In the genomic region with DNA sequence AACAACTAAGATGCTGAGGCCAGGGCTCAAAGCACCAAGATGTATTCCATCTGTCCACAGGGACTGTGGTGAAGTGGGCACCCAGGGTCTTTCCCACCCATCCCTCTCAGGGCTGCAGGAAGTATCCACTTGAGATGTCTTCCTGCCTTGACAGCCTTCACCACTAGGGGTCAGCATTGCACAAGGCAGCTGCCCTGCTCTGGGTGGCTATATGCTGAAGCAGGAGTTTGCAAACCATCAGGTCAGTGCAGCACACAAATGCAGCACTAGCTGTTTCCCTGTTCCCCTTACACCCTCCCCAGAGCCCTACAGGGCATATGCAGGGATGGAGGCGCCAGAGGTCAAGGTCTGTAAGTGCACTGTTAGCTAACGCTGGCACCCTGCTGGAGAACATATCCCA, we compare ENCODE assay signal across 8 mouse cellular contexts.
DNase-seq lines count a peak whose midpoint lies in the region; ATAC-seq and TF ChIP-seq lines count a peak whose summit lies in the region.

No protein-coding gene starts in this region.

- H3K4me3 ChIP-seq in hindbrain, embryonic 10.5 days: no peak overlapping the region
- H3K4me3 ChIP-seq in lung, embryonic 15.5 days: no peak overlapping the region
- no peak overlapping the region for H3K4me3 ChIP-seq in thymus, adult 2 months (ENCODE audit: control insufficient read depth, insufficient read depth, low read length)

- WGBS in hindbrain, embryonic 10.5 days: 7% methylated on average over 2 of the region's 2 CpGs
- 5% methylated on average over 2 of the region's 2 CpGs for WGBS in lung, embryonic 15.5 days
- 42% methylated on average over 2 of the region's 2 CpGs for WGBS in thymus, adult 2 months

- no peak overlapping the region for H3K4me2 ChIP-seq in lung, embryonic 15.5 days

- H3K27ac ChIP-seq in hindbrain, embryonic 10.5 days: no peak overlapping the region; the same call in 1 of the 2 replicates
- no peak overlapping the region for H3K27ac ChIP-seq in lung, embryonic 15.5 days
- no peak overlapping the region for H3K27ac ChIP-seq in thymus, adult 2 months (ENCODE audit: control insufficient read depth, insufficient read depth, low read length)

- ATAC-seq in frontal cortex, adult (ENCODE audit: low TSS enrichment): peak; percentile 76
- ATAC-seq in lung, embryonic 15.5 days (ENCODE audit: borderline replicate concordance, extremely low read depth, low FRiP score, low TSS enrichment): peak; percentile 58

- peaks cover 40% of the 10 kb centered on the region for H3K36me3 ChIP-seq in hindbrain, embryonic 10.5 days
- peaks cover 4% of the 10 kb centered on the region; the same call in 1 of the 2 replicates for H3K36me3 ChIP-seq in lung, embryonic 15.5 days
- H3K36me3 ChIP-seq in thymus, adult 2 months (ENCODE audit: control insufficient read depth, insufficient read depth, low read length): no peaks in the 10 kb centered on the region

- peaks cover 15% of the 10 kb centered on the region for H3K4me1 ChIP-seq in hindbrain, embryonic 10.5 days (replicated peaks)
- no peaks in the 10 kb centered on the region for H3K4me1 ChIP-seq in lung, embryonic 15.5 days
- H3K4me1 ChIP-seq in thymus, adult 2 months (replicated peaks; ENCODE audit: control insufficient read depth, insufficient read depth, low read length): no peaks in the 10 kb centered on the region

- TF ChIP-seq POLR2A in thymus, adult 2 months (IDR thresholded peaks at IDR 0.05; ENCODE audit: control insufficient read depth, extremely low read depth, insufficient read depth, low read length, poor library complexity): no peak

- TF ChIP-seq CTCF in thymus, adult 2 months (IDR thresholded peaks at IDR 0.05; ENCODE audit: borderline replicate concordance, control insufficient read depth, extremely low read depth, insufficient read depth, low read length, poor library complexity): peak; percentile 90; the same call in 1 of the 2 replicates

- DNase-seq in Muller cell, postnatal 12 days (ENCODE audit: inconsistent ontology term): peak; percentile 66
- peak; percentile 90 for DNase-seq in cerebellum, adult 9-10 months
- DNase-seq in hindbrain, embryonic 10.5 days (ENCODE audit: low spot score): peak; percentile 88
- DNase-seq in layer of hippocampus, adult 9-10 months (ENCODE audit: low spot score): peak; percentile 84
- DNase-seq in ovary, postnatal 10 days (ENCODE audit: low spot score): peak; percentile 88
- peak; percentile 80 for DNase-seq in thymus, adult 2 months

- no peaks in the 10 kb centered on the region for H3K9me3 ChIP-seq in hindbrain, embryonic 10.5 days
- H3K9me3 ChIP-seq in lung, embryonic 15.5 days: no peaks in the 10 kb centered on the region

- H3K27me3 ChIP-seq in hindbrain, embryonic 10.5 days (ENCODE audit: insufficient read depth, poor library complexity, severe bottlenecking): no peaks in the 10 kb centered on the region
- no peaks in the 10 kb centered on the region for H3K27me3 ChIP-seq in lung, embryonic 15.5 days
- no peaks in the 10 kb centered on the region for H3K27me3 ChIP-seq in thymus, adult 2 months (ENCODE audit: control insufficient read depth, insufficient read depth, low read length)

- H3K9ac ChIP-seq in lung, embryonic 15.5 days: no peak overlapping the region
